Mouse (Mus musculus) kidney, adult 2 months (tissue): ENCODE measurements around the gene Cmtm6. TPM values are rescaled to one million over a fixed set of nuclear protein-coding genes. Genes with fewer than 3 reads are reported as not detected.
A peak's percentile ranks its signal among the peaks of the same experiment; 100 is the strongest.

Experiments
- DNase-seq: peaks from one replicate; pipeline ENCODE4 v3.0.0; 2021
- H3K27ac ChIP-seq: fragments of 200-500 bp; 2 replicates; pipeline ENCODE4 v1.5.1; 2012; ENCODE audit warnings: low read depth, low read length, control low read depth, inconsistent platforms; ENCODE audit not compliant: insufficient read depth
- H3K27me3 ChIP-seq: fragments of 200-500 bp; replicated peaks from 2 replicates; pipeline ENCODE4 v1.6.1; 2012; ENCODE audit warnings: mild to moderate bottlenecking, moderate library complexity, low read length, inconsistent platforms; ENCODE audit not compliant: control insufficient read depth, insufficient read depth
- H3K36me3 ChIP-seq: fragments of 200-500 bp; 2 replicates; pipeline ENCODE4 v1.6.1; 2012; ENCODE audit warnings: mild to moderate bottlenecking, moderate library complexity, low read length, inconsistent platforms; ENCODE audit not compliant: control insufficient read depth, insufficient read depth
- H3K4me1 ChIP-seq: fragments of 200-500 bp; 2 replicates; pipeline ENCODE4 v1.6.1; 2011; ENCODE audit warnings: low read length; ENCODE audit not compliant: control insufficient read depth, insufficient read depth
- H3K4me3 ChIP-seq: fragments of 200-500 bp; 2 replicates; pipeline ENCODE4 v1.5.1; 2011; ENCODE audit warnings: mild to moderate bottlenecking, low read depth, low read length, control low read depth; ENCODE audit not compliant: insufficient read depth
- CTCF ChIP-seq: fragments of 200-500 bp; conservative IDR thresholded peaks from 2 replicates; pipeline ENCODE4 v1.5.1; 2011; ENCODE audit warnings: low read depth, mild to moderate bottlenecking, control low read depth, low read length, moderate library complexity, mixed read lengths; ENCODE audit not compliant: insufficient read depth, insufficient read length
- POLR2A ChIP-seq: fragments of 200-500 bp; IDR thresholded peaks from one replicate; pipeline ENCODE4 v1.6.1; 2011; ENCODE audit warnings: low read depth, low read length, control low read depth
- WGBS: fragments of 180-500 bp; shearing (Covaris S2); methylation state at CpG from one replicate; pipeline ENCODE4 v1.1.7; 2018; 5-methylcytosine and 5-hydroxymethylcytosine counted together
- polyA plus RNA-seq: library from polyadenylated mRNA; depleted of rRNA; stranded (reverse); fragments of >200 nt; gene quantifications from 2 replicates; pipeline ENCODE4 v1.2.3, GENCODE M21; 2012; rRNA removed

The Cmtm6 gene
- polyA plus RNA-seq, result 68.7 and 70.5 TPM in 2 replicates

- no peaks in the 10 kb centered on the region for H3K27me3 ChIP-seq
- DNase-seq, result peak; percentile 98
- peaks cover 10% of the 10 kb centered on the region for H3K4me1 ChIP-seq
- peak within 1 kb of the TSS; percentile 90 for H3K27ac ChIP-seq
- peak within 1 kb of the TSS; percentile 87 for H3K4me3 ChIP-seq
- under 1% methylated on average over 53 of the region's 53 CpGs for WGBS
- H3K36me3 ChIP-seq, result no peaks in the 10 kb centered on the region
- TF ChIP-seq CTCF (peak; percentile 53), POLR2A (peak; percentile 84)
Measured at GRCm38 (mm10) chr9:114731011-114731755, at the start of gene Cmtm6. TSS of gene Cmtm6 (plus strand) at chr9:114731116.

GRCm38 (mm10) chr9:114682193-114682592, 48.7 kb upstream of the Cmtm6 start:
- H3K4me3 ChIP-seq, result no peak overlapping the region
- H3K27ac ChIP-seq, result no peak overlapping the region
- H3K27me3 ChIP-seq, result no peaks in the 10 kb centered on the region
- H3K4me1 ChIP-seq, result no peaks in the 10 kb centered on the region
- no peak for TF ChIP-seq CTCF
- TF ChIP-seq POLR2A, result no peak
- WGBS, result 85% methylated on average over 4 of the region's 4 CpGs
- H3K36me3 ChIP-seq, result no peaks in the 10 kb centered on the region
- no peak for DNase-seq

- no peaks in the 10 kb centered on the region for H3K36me3 ChIP-seq
- TF ChIP-seq POLR2A (no peak), CTCF (no peak)
- WGBS, result 84% methylated on average over 7 of the region's 7 CpGs
- H3K27me3 ChIP-seq, result no peaks in the 10 kb centered on the region
- H3K4me3 ChIP-seq, result no peak overlapping the region
- DNase-seq, result no peak
- peaks cover 9% of the 10 kb centered on the region for H3K4me1 ChIP-seq
- H3K27ac ChIP-seq, result no peak overlapping the region
Measured at GRCm38 (mm10) chr9:114686245-114686644, 44.7 kb upstream of the Cmtm6 start.

- Histone ChIP-seq H3K27me3 (no peaks in the 10 kb centered on the region), H3K4me1 (peaks cover 13% of the 10 kb centered on the region), H3K36me3 (no peaks in the 10 kb centered on the region; the same call in 1 of the 2 replicates), H3K27ac (no peak overlapping the region), H3K4me3 (no peak overlapping the region)
- 82% methylated on average over 13 of the region's 13 CpGs for WGBS
- no peak for DNase-seq
- TF ChIP-seq POLR2A, result no peak
- no peak for TF ChIP-seq CTCF
Measured at GRCm38 (mm10) chr9:114687639-114688038, 43.3 kb upstream of the Cmtm6 start.

GRCm38 (mm10) chr9:114688252-114688952, 42.5 kb upstream of the Cmtm6 start, which contains the start of gene Dync1li1:
TSS of gene Dync1li1 (plus strand) at chr9:114688790.
- TF ChIP-seq POLR2A, result no peak
- TF ChIP-seq CTCF, result no peak
- no peaks in the 10 kb centered on the region for H3K27me3 ChIP-seq
- H3K36me3 ChIP-seq, result no peaks in the 10 kb centered on the region; the same call in 1 of the 2 replicates
- peak within 1 kb of the TSS; percentile 82 for H3K27ac ChIP-seq
- H3K4me3 ChIP-seq, result peak within 1 kb of the TSS; percentile 82
- peaks cover 13% of the 10 kb centered on the region for H3K4me1 ChIP-seq
- peak; percentile 99 for DNase-seq
- under 1% methylated on average over 57 of the region's 57 CpGs for WGBS

- Histone ChIP-seq H3K27ac (peak overlapping the region; percentile 82), H3K4me1 (peaks cover 13% of the 10 kb centered on the region), H3K27me3 (no peaks in the 10 kb centered on the region), H3K4me3 (peak overlapping the region; percentile 82), H3K36me3 (no peaks in the 10 kb centered on the region; the same call in 1 of the 2 replicates)
- WGBS, result under 1% methylated on average over 50 of the region's 50 CpGs
- TF ChIP-seq POLR2A (no peak), CTCF (no peak)
- DNase-seq, result no peak
Measured at GRCm38 (mm10) chr9:114688953-114689407, 41.9 kb upstream of the Cmtm6 start.
